Mouse (Mus musculus): ENCODE measurements around the gene Olfr135.

Gene Olfr135

GRCm38 (mm10) chr17:38204035-38204434, at the start of gene Olfr135:
Gene Olfr135 (plus strand): TSS chr17:38204335.
- DNase-seq (ENCODE audit: low spot score) = no peak

- no peak for DNase-seq (ENCODE audit: low spot score)
Observed at GRCm38 (mm10) chr17:38171088-38171487, 33.0 kb upstream of the Olfr135 start, which contains the start of gene Olfr134. Gene Olfr134 (plus strand): TSS chr17:38171388.

Measured in testis, postnatal 10 days (tissue).